Mouse (Mus musculus): ENCODE results near the gene Ctnnbl1.

Gene Ctnnbl1

DNA sequence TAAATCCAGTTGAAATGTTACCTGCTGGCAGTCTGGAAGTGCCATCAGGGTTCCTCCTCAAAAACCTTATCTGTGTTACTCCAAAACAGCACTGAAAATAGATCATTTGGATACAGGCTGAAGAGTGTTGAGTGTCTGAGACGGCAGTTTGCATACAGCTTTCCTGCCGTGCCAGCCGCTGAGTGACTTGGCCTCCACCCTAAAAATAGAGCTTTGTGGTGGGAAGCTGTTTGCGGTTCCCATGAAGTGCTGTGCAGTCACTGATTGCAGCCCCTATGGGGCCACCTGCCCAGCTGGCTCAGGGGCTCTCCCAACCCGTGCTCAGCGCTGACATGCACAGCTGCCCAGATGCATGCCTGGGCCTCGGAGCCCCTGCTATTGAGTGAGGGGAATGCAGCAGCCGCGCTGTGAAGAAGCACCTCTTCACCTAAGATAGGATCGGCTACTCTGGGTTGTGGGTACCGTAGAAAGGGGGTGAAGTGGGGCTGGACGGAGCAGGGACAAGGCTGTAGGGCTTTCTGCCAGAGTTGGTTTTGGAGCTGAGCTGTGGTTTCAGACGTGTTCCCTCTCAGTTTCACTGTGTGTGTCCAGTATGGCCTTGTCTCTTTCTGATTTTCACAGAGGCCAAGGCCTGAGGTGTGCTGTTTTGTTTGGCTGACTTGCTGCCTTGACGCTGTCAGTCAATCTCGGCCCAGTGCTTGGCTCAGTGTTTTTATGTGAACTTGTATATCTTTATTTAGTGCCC, 81.5 kb downstream of the Ctnnbl1 start:
- no peak for DNase-seq (ENCODE audit: extremely low spot score, low read depth, low spot score)

GRCm38 (mm10) chr2:157819401-157819800, 82.2 kb downstream of the Ctnnbl1 start:
- DNase-seq (ENCODE audit: extremely low spot score, low read depth, low spot score), result no peak

GRCm38 (mm10) chr2:157821259-157821658, 84.1 kb downstream of the Ctnnbl1 start:
- DNase-seq (ENCODE audit: extremely low spot score, low read depth, low spot score), result no peak

- no peak for DNase-seq (ENCODE audit: extremely low spot score, low read depth, low spot score)
Measured at GRCm38 (mm10) chr2:157823456-157823855, 86.3 kb downstream of the Ctnnbl1 start.

GRCm38 (mm10) chr2:157824249-157824648, 87.0 kb downstream of the Ctnnbl1 start:
- DNase-seq (ENCODE audit: extremely low spot score, low read depth, low spot score), result no peak

DNA sequence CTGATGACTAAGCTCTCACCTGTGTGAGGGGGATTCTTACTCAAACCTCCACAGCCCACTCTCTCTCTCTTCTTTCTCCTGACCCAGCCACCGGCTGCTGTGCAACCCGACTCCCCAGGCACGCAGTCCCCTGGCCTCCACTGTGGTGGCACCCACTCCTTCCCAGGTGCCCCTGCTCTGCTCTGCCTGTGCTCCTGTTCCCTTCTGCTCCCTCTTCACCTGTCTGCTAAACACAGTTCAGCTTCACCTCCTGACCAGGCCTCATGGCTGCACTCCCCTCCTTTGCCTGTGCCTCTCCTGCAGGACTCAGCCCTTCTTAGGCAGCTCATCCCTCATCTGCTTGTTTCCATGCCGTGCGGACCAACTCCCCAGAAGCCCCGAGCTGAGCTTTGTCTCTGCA, 92.9 kb downstream of the Ctnnbl1 start:
- no peak for DNase-seq (ENCODE audit: extremely low spot score, low read depth, low spot score)

DNA sequence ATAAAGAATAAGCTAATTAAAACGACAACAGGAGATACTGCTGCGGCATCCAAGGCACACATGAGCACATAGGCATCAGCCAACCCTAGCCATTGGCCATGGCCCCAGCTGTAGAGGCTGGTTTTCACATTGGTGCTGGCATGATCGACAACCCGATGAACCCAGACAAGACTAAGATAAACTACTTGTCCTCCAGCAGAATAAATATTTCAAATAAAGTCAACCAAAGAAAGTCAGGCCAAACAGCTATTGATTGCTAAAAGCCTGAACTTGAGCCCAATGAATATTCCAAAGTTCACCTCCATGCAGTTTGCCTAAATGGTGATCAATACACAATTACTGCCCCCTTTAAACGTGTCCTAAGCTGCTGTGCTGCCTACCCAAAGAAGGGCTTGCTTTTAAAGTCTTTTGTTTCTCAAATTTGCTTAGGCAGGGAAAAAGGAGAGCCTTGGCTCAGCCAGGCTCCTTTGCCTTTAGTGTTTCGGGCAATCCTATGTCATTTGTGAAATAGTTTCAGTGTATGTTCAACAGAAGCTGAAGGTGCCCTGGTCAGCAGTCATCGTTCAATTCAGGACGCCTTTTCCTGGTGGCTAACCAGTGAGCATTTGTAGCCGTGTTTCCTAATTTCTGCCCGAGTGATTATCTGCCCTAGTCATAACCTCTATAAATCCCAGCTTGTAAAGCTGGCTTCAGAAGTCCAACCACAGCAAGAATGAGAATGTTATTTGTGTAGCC, 93.6 kb downstream of the Ctnnbl1 start:
- DNase-seq (ENCODE audit: extremely low spot score, low read depth, low spot score), result no peak

- no peak for DNase-seq (ENCODE audit: extremely low spot score, low read depth, low spot score)
Measured at GRCm38 (mm10) chr2:157837050-157837449, 99.8 kb downstream of the Ctnnbl1 start.

GRCm38 (mm10) chr2:157838206-157838923, 101.2 kb downstream of the Ctnnbl1 start:
- DNase-seq (ENCODE audit: extremely low spot score, low read depth, low spot score), result no peak

DNA sequence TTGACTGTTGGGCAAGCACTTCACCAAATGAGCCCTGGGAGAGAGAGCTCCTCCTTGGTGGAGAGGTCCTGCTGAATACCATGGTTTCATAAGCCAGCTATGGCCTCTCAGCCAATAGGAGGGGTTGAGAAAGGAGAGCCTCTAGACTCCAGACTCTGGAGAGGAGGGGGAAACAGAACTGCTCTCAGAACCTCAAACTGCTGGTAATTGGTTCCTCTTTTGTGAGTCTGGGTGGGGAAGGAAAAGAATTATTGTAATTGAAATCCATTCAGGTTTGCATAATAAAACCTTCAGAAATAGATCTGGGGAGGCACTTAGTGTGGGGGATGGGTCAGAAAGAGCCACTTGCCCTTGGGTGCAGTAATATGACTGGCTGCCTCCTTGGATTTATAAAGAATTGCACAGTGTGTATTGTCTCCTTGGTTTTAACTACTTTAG, 103.5 kb downstream of the Ctnnbl1 start:
- no peak for DNase-seq (ENCODE audit: extremely low spot score, low read depth, low spot score)

- no peak for DNase-seq (ENCODE audit: extremely low spot score, low read depth, low spot score)
Measured at GRCm38 (mm10) chr2:157841121-157841520, 103.9 kb downstream of the Ctnnbl1 start.

DNA sequence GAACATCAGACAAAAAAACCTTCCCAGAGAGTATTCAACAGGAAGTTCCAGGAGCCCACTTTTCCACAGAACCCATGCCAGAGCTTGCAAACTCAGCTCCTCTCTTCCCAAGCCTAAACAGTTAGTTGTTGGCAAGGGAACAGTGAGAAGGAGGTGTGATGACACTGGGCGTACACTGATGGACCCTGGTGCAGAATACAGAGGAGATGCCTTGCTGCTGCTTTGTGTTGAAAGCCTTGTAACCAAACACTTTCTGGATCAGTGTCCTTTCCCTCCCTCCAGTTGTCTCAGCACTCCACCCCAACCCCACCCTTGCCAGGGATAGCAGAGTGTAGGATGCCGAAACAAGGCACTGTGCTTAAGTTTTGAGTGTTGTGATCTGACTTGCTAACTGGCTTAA, 107.5 kb downstream of the Ctnnbl1 start:
- DNase-seq (ENCODE audit: extremely low spot score, low read depth, low spot score), result no peak

GRCm38 (mm10) chr2:157845831-157846230, 108.6 kb downstream of the Ctnnbl1 start:
- no peak for DNase-seq (ENCODE audit: extremely low spot score, low read depth, low spot score)

DNA sequence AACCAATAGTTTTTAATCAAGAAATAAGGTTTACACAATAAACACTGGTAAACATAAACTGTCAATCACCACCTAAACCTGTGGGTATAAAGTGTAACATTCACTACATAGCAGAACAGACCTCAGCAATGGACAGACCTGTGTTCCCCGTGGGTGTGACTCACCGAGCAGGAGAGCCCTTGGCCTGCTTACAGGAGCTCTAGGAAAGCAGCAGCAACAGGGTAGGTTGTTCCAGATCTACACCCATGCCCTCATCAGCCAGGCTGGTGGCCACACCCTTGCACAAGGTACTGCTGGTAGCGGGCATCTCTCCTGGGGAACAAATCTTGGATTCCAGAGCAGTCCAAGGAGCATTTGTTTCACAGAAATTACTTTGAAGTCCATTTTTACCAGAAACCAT, 115.9 kb downstream of the Ctnnbl1 start:
- no peak for DNase-seq (ENCODE audit: extremely low spot score, low read depth, low spot score)

DNA sequence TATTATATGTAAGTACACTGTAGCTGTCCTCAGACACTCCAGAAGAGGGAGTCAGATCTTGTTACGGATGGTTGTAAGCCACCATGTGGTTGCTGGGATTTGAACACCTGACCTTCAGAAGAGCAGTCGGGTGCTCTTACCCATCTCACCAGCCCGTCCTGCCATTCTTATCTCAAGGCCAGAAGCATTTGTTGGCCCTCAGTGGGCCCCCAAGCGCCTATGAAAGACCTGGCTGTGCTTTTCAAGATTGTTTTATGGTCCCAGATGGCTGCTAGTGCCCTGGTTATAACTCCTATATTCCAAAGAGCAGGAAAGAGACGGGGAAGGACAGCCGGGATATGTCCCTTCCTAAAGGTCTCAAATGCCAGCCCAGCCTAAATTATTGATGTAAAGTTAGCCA, 118.6 kb downstream of the Ctnnbl1 start:
- no peak for DNase-seq (ENCODE audit: extremely low spot score, low read depth, low spot score)

GRCm38 (mm10) chr2:157857496-157857895, 120.3 kb downstream of the Ctnnbl1 start:
- no peak for DNase-seq (ENCODE audit: extremely low spot score, low read depth, low spot score)

GRCm38 (mm10) chr2:157858317-157858716, 121.1 kb downstream of the Ctnnbl1 start:
- DNase-seq (ENCODE audit: extremely low spot score, low read depth, low spot score), result no peak

- no peak for DNase-seq (ENCODE audit: extremely low spot score, low read depth, low spot score)
Measured at GRCm38 (mm10) chr2:157859046-157859701, 122.0 kb downstream of the Ctnnbl1 start.

DNA sequence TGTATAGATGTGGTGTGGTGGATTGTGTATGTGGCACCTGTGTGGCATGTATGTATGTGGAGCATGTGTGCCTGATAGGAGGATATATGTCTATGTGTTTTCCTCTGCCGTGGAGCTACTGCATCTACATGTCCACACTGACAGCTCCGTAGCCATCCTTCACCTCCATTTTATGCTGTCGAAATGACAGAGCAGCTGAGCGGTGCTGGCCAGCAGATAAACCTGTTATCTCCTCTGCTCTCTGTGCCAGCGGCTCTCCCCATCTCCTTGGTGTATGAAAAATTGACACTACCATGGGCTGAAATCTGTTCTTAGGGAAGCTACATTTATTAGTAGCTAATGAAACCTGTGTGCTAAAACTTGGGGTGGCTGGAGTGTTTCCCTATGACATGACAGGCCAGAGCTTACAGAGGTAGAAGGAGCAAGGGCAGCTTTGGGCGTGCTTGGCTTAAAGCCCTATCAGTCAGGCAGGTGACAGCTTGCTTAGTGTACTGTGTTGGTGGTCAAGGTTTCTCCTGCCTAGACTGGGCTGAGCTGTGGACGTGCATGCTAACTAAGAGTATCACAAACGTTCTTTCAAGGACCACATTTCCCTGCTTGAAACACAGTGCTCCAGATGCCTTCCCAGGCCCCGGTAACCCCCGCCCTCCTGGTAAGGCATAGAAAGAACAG, 124.2 kb downstream of the Ctnnbl1 start:
- DNase-seq (ENCODE audit: extremely low spot score, low read depth, low spot score), result no peak

GRCm38 (mm10) chr2:157862306-157862705, 125.1 kb downstream of the Ctnnbl1 start:
- DNase-seq (ENCODE audit: extremely low spot score, low read depth, low spot score), result no peak

DNA sequence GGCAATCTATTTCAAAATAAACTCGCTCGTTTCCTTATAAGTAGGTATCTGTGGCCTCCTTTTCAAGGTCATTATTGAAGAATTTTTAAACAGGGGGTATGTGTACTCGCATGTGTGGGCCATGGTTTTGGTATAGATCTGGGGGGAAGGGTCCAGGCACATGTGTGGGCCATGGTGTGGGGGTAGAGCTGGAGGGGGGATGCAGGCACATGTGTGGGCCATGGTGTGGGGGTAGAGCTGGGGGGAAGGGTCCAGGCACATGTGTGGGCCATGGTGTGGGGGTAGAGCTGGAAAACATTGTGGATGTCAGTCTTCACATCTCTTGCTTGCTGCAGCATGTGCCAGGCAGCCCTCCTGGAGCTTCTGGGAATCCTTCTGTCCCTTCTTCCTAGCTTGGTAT, 129.9 kb downstream of the Ctnnbl1 start:
- DNase-seq (ENCODE audit: extremely low spot score, low read depth, low spot score), result no peak
